Mouse (Mus musculus): Measurements from ENCODE around the gene Sorbs1.

Gene Sorbs1

DNA sequence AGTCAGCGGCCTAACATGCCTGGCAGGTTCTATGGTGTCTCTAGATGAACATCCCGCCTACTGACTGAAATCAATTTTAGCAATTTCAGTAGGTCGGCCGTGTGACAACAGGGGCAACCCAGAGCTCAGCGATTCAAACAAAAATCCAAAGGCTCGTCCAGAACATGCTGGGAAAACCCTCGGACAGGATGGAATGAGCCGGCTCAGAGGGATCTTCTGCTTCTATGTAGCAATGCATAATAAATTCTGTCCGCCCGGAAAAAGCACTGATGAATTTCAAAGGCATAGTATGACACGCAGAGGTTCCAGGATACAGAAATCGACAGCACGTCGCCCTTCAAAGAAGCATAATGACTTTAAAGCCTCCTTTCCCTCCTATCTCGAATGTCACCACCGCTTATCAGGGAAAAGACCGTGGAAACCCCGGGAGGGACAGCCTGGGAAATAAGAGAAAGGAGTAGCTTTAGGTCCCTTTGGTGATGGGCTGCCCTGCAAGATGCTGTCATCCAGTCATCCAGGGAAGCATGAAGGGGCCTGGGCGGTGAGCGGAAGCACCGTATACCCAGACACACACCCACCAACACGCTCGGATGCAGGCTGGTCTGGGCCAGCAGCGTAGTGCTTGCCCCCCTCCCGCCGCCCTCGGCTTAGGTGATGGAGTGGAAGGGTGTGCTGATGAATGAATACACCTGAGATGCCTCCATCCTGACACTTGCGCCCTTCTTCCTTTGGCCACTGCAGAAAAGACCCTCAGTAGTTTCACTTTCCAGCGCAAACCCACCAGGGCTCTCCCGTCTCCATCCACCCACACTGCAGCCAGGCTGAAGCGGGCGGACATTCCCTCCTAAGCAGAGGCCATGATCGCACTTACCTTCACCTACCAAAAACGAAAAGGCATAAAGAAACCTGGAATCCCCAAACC lies 818 bp downstream of the Sorbs1 start:
- DNase-seq (ENCODE audit: low spot score in 2 of 2) = peak in 1 of 2 experiments; percentile 54

DNA sequence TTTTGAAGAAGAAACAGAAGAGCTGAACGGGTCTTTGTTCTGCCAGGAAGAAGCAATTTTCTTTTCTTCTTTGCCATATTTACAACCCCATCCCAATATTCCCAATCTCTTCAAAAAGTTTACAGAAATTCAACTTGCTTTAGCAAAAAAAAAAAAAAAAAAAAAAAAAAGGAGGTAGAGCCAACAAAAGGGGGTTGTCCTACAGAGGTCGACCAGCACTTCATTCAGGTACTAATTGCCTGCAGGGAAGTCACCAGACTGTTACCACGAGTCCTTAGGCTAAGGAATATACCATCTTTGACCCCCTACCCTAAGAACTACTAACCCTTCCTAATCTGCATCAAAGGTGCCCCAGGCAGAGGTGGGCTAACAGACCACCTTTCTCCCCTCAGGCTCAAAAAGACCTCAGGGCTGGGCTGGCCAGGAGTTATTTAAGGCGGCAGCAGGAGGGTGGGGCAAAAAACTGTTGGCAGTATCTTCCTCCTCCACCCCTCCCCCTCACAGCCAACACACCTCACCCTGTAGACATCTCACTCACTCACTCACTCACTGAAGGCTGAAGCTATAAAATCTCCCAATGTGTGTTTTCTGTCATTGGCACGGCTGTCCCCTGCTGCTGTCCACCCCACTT lies 1.8 kb downstream of the Sorbs1 start:
- no peak for DNase-seq (ENCODE audit: low spot score in 2 of 2)

DNA sequence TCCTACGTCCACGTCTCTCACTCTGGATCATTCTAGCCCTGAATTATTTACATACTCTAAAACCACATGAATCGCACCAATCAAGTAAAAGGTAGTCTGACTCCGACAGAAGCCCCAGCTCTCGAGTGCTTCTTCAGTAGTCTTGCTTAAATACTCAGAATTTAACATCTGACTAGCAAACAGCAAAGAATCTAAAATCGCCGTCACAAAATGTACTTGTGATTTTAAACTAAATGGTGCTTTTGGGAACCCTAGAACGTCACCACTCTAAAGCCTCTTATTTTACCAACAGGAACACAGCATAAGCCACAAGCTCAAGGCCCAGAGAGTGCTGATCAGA lies 2.5 kb downstream of the Sorbs1 start:
- no peak for DNase-seq (ENCODE audit: low spot score in 2 of 2)

- no peak for DNase-seq (ENCODE audit: low spot score in 2 of 2)
Measured at GRCm38 (mm10) chr19:40510387-40511099, 3.0 kb downstream of the Sorbs1 start.

GRCm38 (mm10) chr19:40509274-40509673 lies 4.3 kb downstream of the Sorbs1 start:
- no peak for DNase-seq (ENCODE audit: low spot score in 2 of 2)

DNA sequence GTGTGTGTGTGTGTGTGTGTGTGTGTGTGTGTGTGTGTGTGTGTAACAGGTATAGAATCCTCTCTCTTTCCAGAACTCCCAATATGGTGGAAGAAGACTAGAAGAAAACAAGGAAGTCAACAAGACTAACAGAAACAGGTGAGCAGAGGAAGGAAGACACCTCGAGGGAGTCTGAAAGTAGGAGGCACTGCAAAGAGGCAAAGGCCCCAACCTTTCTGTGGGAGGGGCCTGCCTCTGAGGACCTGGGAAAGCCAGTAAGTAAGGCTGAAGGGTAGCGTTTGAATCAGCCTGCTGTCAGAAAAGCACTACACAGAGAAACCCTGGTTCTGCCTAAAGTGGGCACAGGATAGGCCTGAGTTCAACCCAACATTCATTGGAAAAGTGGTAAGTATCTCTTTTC lies 4.7 kb downstream of the Sorbs1 start:
- DNase-seq (ENCODE audit: low spot score in 2 of 2) = no peak

- no peak for DNase-seq (ENCODE audit: low spot score in 2 of 2)
Measured at GRCm38 (mm10) chr19:40506965-40507364, 6.6 kb downstream of the Sorbs1 start.

DNA sequence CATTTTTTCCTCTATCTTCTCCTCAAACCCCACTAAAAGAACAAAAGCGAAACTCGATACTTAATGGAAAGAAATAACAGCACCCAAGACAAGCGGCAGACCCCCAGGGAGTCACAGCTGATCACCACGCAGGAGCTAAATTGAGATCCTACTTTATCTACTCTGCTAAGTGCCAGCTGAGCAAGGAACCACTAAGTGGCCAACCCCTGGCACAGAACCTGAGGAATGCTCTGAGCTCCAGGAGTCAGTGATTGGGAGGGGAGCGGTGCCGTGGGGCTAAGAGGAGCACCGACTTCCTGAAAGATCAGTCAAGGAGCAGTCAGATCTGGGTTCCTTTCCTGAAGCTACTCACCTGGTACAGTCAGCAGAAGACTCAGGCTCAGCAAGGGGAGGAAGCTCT lies 9.2 kb downstream of the Sorbs1 start:
- DNase-seq (ENCODE audit: low spot score in 2 of 2) = no peak

GRCm38 (mm10) chr19:40499940-40500737 lies 13.4 kb downstream of the Sorbs1 start:
- no peak for DNase-seq (ENCODE audit: low spot score in 2 of 2)

- DNase-seq (ENCODE audit: low spot score in 2 of 2) = no peak
Measured at GRCm38 (mm10) chr19:40499141-40499540, 14.4 kb downstream of the Sorbs1 start.

- no peak for DNase-seq (ENCODE audit: low spot score in 2 of 2)
Measured at GRCm38 (mm10) chr19:40498162-40498725, 15.3 kb downstream of the Sorbs1 start.

DNA sequence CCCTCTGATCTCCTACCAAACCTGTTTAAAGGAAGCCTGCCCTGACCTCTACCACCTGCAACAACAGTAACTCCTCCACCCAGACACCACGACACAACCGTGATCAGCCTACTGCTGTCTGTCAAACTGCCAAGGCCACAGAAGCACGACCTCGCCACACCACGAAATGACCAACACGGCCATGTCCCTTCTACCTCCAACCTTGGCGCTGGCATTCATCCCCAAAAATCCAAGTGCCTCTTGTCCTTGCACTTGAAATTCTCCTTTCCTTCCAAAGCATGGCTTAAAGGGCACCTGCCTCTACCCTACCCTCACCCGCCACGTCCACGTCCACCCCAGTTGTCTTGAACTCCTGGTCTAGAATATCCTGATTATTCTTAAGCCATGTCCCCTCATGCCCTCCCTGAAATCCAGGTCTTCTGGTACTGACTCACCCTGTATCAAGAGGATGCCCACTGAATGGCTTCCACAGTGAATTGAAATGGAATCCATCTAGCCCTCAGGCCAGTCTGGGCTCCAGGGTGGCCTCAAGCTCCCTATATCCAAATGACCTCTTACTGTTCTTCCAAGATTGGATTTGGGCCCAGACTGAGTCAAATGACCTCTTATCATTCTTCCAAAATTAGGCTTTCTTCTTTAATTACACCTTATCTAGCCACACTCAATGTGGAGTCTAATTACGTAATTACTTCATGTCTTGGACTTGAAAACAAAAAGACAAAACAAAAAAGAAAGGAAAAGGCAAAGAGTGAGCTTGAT lies 16.9 kb downstream of the Sorbs1 start:
- DNase-seq (ENCODE audit: low spot score in 2 of 2) = no peak

GRCm38 (mm10) chr19:40496071-40496470 lies 17.5 kb downstream of the Sorbs1 start:
- DNase-seq (ENCODE audit: low spot score in 2 of 2) = no peak

DNA sequence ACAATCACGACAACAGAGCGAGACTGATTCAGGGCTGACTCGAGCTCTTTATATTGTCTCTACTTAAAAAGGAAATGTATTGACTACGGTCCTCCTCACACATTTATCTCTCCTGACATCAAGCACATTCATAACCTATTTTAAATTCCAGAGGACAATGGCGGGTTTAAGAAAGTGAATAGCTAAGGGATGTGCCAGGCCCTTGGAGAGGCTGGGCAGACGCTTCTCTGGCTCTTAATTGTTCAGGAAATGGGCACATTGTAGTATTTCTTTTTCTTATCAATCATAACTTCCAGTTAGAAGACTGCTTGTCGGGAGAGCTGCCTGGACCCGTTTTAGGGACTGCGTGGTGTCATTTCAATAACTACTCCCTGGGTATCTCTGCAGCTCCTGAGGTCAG lies 20.7 kb downstream of the Sorbs1 start:
- DNase-seq (ENCODE audit: low spot score in 2 of 2) = no peak

DNA sequence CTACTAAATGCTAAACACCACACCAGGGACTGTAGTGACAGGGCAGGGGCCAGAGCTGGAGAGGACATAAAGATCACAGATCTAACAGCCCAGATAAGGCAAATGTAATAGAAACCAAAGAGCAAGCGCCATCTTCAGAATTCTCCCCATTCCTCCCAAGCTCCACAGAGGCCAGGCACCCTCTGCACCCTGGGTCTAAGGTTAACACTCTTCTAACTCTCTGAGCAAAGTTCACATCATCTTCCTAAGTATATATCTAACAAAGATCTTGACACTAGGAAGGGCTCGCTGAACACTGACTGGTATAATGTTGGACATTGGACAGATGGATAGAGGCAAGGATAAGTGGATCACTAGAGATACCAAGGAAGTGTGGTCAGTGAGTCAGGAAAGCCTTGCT lies 22.1 kb downstream of the Sorbs1 start:
- DNase-seq (ENCODE audit: low spot score in 2 of 2) = no peak

- no peak for DNase-seq (ENCODE audit: low spot score in 2 of 2)
Measured at GRCm38 (mm10) chr19:40490765-40491164, 22.8 kb downstream of the Sorbs1 start.

DNA sequence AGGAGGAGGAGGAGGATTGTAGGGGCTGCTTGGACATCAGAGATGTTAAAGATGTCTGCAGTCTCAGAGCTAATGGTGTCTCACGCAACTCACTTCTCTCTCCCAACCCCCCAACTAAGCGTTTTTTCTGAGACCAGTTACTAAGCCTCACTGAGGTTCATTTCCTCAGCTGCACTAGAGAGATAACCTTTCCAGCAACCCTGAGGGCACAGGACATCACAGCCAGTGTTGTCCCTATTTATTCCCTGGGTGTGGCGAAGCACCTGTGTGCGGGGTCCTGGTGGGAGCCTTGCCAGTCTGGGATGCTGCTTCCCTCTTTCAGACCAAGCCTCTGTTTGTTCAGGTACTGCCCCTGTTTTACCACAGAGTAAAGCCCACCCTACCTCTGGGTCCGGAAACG lies 23.9 kb downstream of the Sorbs1 start:
- no peak for DNase-seq (ENCODE audit: low spot score in 2 of 2)

- no peak for DNase-seq (ENCODE audit: low spot score in 2 of 2)
Measured at GRCm38 (mm10) chr19:40488853-40489454, 24.6 kb downstream of the Sorbs1 start.

DNA sequence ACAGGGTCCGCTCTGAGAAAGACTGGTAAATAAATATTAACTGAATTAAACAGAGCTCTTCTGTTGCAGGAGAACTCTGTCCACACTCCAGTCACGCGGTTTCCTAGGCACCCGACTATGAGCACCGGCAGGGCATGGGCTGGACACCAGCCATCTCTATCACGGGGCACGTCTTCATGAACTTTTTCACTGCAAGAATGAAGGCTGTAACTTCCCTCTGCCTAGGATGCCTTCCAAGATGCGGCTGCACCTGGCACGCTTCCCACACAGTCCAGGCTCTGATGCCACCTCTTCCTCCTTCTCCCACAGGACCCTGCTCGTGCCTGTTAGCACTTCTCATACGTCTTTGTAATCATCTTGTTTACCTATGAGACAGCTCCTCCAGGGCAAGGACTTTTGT lies 26.0 kb downstream of the Sorbs1 start:
- DNase-seq (ENCODE audit: low spot score in 2 of 2) = no peak

DNA sequence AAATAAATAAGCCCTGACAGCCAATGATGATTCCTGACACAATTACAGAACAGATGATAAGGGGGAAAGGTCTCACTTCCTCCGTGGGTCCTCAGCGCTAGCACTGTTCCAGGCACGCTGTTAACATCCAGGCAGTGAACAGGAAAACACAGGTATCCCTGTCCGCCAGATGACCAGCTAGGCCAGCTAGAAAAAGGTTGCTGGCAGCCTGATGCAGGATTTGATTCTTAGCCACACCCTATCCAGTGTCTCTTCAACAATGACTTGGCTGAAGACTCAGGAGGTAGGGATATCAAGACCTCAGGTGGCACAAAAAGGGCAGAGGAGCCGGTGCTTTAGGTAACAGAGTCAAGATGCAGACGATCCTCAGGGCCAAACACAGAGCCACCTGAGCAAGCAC lies 32.5 kb downstream of the Sorbs1 start:
- DNase-seq (ENCODE audit: low spot score in 2 of 2) = no peak
